24 mouse cellular contexts compared by ENCODE assay signal in the genomic region with DNA sequence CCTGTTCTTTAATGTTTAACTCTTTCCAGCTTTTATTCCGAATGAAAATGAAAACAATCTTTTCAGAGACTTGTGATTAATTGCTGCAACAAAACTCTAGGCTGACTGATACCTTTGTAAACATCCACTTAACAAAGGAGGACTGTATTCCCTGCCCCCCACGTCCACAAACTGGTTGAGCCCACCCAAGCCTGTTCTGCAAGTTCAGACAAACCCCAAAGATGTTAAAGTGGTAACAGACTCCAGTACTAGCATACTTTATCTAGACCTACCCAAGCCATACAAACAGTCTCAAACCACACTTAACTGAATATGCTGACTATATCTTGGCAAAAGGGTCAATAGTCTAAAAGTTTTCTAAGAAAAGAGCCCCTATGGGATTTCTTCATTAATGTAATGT.
DNase-seq lines count a peak whose midpoint lies in the region; ATAC-seq lines count a peak whose summit lies in the region.
"Had no signal": no experiment of that assay in that cellular context is flagged by ENCODE, and none has a peak within 500 bp of the region (broad histone marks: within the 10 kb centered on the region; RNA-seq: fewer than 3 reads in every experiment).

No protein-coding gene starts in this region.

- no peak overlapping the region for H3K4me2 ChIP-seq in midbrain, embryonic 11.5 days
- H3K4me2 ChIP-seq in midbrain, embryonic 14.5 days (ENCODE audit: low read length), result no peak overlapping the region
- H3K4me2 ChIP-seq in embryonic facial prominence, embryonic 14.5 days (ENCODE audit: low read depth, low read length), result no peak overlapping the region
- H3K4me2 ChIP-seq: forebrain, embryonic 12.5 days; heart, embryonic 15.5 days; hindbrain, embryonic 13.5 days; limb, embryonic 13.5 days; liver, embryonic 12.5 days; midbrain, embryonic 13.5 days had no signal

- no peaks in the 10 kb centered on the region for H3K36me3 ChIP-seq in midbrain, embryonic 11.5 days (ENCODE audit: control insufficient read depth, insufficient read depth, low read length)
- H3K36me3 ChIP-seq in midbrain, embryonic 14.5 days (ENCODE audit: control insufficient read depth, insufficient read depth, low read length), result no peaks in the 10 kb centered on the region
- no peaks in the 10 kb centered on the region for H3K36me3 ChIP-seq in embryonic facial prominence, embryonic 14.5 days (ENCODE audit: control insufficient read depth, insufficient read depth, low read length)
- H3K36me3 ChIP-seq: forebrain, embryonic 12.5 days; heart, embryonic 15.5 days; hindbrain, embryonic 13.5 days; limb, embryonic 13.5 days; liver, embryonic 12.5 days; midbrain, embryonic 13.5 days had no signal

- H3K27me3 ChIP-seq in midbrain, embryonic 11.5 days (ENCODE audit: control insufficient read depth, insufficient read depth, low read length), result no peaks in the 10 kb centered on the region
- H3K27me3 ChIP-seq in midbrain, embryonic 14.5 days (ENCODE audit: control insufficient read depth, insufficient read depth, low read length), result no peaks in the 10 kb centered on the region
- H3K27me3 ChIP-seq in embryonic facial prominence, embryonic 14.5 days (replicated peaks; ENCODE audit: control insufficient read depth, insufficient read depth, low read length), result no peaks in the 10 kb centered on the region
- H3K27me3 ChIP-seq: forebrain, embryonic 12.5 days; heart, embryonic 15.5 days; hindbrain, embryonic 13.5 days; limb, embryonic 13.5 days; liver, embryonic 12.5 days; midbrain, embryonic 13.5 days had no signal

- H3K27ac ChIP-seq in midbrain, embryonic 11.5 days (ENCODE audit: low read depth, low read length), result no peak overlapping the region
- no peak overlapping the region for H3K27ac ChIP-seq in midbrain, embryonic 14.5 days (replicated peaks; ENCODE audit: low read depth, low read length)
- no peak overlapping the region for H3K27ac ChIP-seq in embryonic facial prominence, embryonic 14.5 days (replicated peaks; ENCODE audit: low read depth, low read length)
- H3K27ac ChIP-seq: forebrain, embryonic 12.5 days; gastrocnemius, adult 2 months; heart, embryonic 15.5 days; hindbrain, embryonic 13.5 days; limb, embryonic 13.5 days; liver, embryonic 12.5 days; midbrain, embryonic 13.5 days had no signal

- no peak overlapping the region for H3K4me3 ChIP-seq in midbrain, embryonic 11.5 days (ENCODE audit: low read depth, low read length)
- H3K4me3 ChIP-seq in midbrain, embryonic 14.5 days (replicated peaks; ENCODE audit: low read depth, low read length), result no peak overlapping the region
- H3K4me3 ChIP-seq in embryonic facial prominence, embryonic 14.5 days (ENCODE audit: low read depth, low read length), result no peak overlapping the region
- H3K4me3 ChIP-seq: forebrain, embryonic 12.5 days; gastrocnemius, adult 2 months; heart, embryonic 15.5 days; hindbrain, embryonic 13.5 days; limb, embryonic 13.5 days; liver, embryonic 12.5 days; midbrain, embryonic 13.5 days had no signal

- H3K4me1 ChIP-seq in midbrain, embryonic 11.5 days (ENCODE audit: control insufficient read depth, insufficient read depth, low read length), result no peaks in the 10 kb centered on the region
- H3K4me1 ChIP-seq in midbrain, embryonic 14.5 days (ENCODE audit: control insufficient read depth, insufficient read depth, low read length), result no peaks in the 10 kb centered on the region
- no peaks in the 10 kb centered on the region for H3K4me1 ChIP-seq in embryonic facial prominence, embryonic 14.5 days (ENCODE audit: control insufficient read depth, insufficient read depth, low read length)
- H3K4me1 ChIP-seq: forebrain, embryonic 12.5 days; heart, embryonic 15.5 days; hindbrain, embryonic 13.5 days; liver, embryonic 12.5 days; midbrain, embryonic 13.5 days had no signal

- 62% methylated on average over 2 of the region's 2 CpGs for WGBS in midbrain, embryonic 11.5 days
- WGBS in midbrain, embryonic 14.5 days, result 61% methylated on average over 2 of the region's 2 CpGs
- WGBS in embryonic facial prominence, embryonic 14.5 days, result 25% methylated on average over 2 of the region's 2 CpGs

- H3K9me3 ChIP-seq in midbrain, embryonic 11.5 days (ENCODE audit: control insufficient read depth, low read length), result no peaks in the 10 kb centered on the region
- no peaks in the 10 kb centered on the region for H3K9me3 ChIP-seq in midbrain, embryonic 14.5 days (ENCODE audit: control insufficient read depth, low read length)
- H3K9me3 ChIP-seq in embryonic facial prominence, embryonic 14.5 days (ENCODE audit: control insufficient read depth, low read length), result no peaks in the 10 kb centered on the region
- H3K9me3 ChIP-seq: forebrain, embryonic 12.5 days; heart, embryonic 15.5 days; hindbrain, embryonic 13.5 days; limb, embryonic 13.5 days; liver, embryonic 12.5 days; midbrain, embryonic 13.5 days had no signal

- DNase-seq in midbrain, embryonic 11.5 days (ENCODE audit: low spot score, missing footprints), result peak; percentile 45
- DNase-seq in midbrain, embryonic 14.5 days, result no peak
- DNase-seq in embryo, embryonic 11 days, result peak; percentile 46
- peak; percentile 67 for DNase-seq in embryonic facial prominence, embryonic 14.5 days (ENCODE audit: low spot score)
- peak; percentile 6 to 13 for DNase-seq in urinary bladder, postnatal 36 days (ENCODE audit: low spot score in 2 of 2)
- DNase-seq in thymus, postnatal 14 days, result no peak
- DNase-seq: adrenal gland, postnatal 25 days; cerebellum, adult 9-11 months; gastrocnemius, adult 2 months; heart, postnatal 36 days; kidney, adult 2 months; kidney, postnatal 14 days; lung, postnatal 10 days; right cerebral cortex, postnatal 25 days; spleen, adult 18-20 months; thymus, adult 18-20 months; thymus, postnatal 4 days had no signal

- no peak overlapping the region for H3K9ac ChIP-seq in midbrain, embryonic 11.5 days (ENCODE audit: low read length)
- H3K9ac ChIP-seq in midbrain, embryonic 14.5 days (replicated peaks; ENCODE audit: low read length), result no peak overlapping the region
- H3K9ac ChIP-seq in embryonic facial prominence, embryonic 14.5 days (ENCODE audit: low read depth, low read length), result no peak overlapping the region
- H3K9ac ChIP-seq: forebrain, embryonic 12.5 days; heart, embryonic 15.5 days; hindbrain, embryonic 13.5 days; limb, embryonic 13.5 days; liver, embryonic 12.5 days; midbrain, embryonic 13.5 days had no signal

- no peak for ATAC-seq in midbrain, embryonic 11.5 days (ENCODE audit: low FRiP score)
- no peak for ATAC-seq in midbrain, embryonic 14.5 days (ENCODE audit: low FRiP score, low TSS enrichment)
- peak; percentile 70; the same call in 1 of the 2 replicates for ATAC-seq in embryonic facial prominence, embryonic 14.5 days (ENCODE audit: low read depth)
- ATAC-seq in megakaryocyte-erythroid progenitor cell, adult 5-6 weeks (replicated peaks; ENCODE audit: low FRiP score, low TSS enrichment, poor library complexity, severe bottlenecking), result no peak
- ATAC-seq: liver, embryonic 12.5 days; midbrain, embryonic 13.5 days had no signal

Comparison
In these comparisons a context has a peak if more than half of its experiments do, and no peak if none do; other contexts are left out.
1. DNase-seq: peak in midbrain, embryonic 11.5 days (single experiment), embryo, embryonic 11 days (single experiment), embryonic facial prominence, embryonic 14.5 days (single experiment) and urinary bladder, postnatal 36 days (2 of 2); none in midbrain, embryonic 14.5 days (single experiment) and thymus, postnatal 14 days (single experiment).